Mouse (Mus musculus): ENCODE results near the gene 4933412E24Rik. TPM values are rescaled to one million over a fixed set of nuclear protein-coding genes. Genes with fewer than 3 reads are reported as not detected.

The 4933412E24Rik gene
- polyA plus RNA-seq (2017; shearing (Covaris generic)): not detected

GRCm38 (mm10) chr15:60016513-60016912 lies at the start of gene 4933412E24Rik:
Gene 4933412E24Rik (minus strand): TSS chr15:60016613.

Measured in effector memory CD4-positive, alpha-beta T cell, adult 5 months (primary cell).